Mouse (Mus musculus): ENCODE measurements around the gene Mettl7b.

The Mettl7b gene

DNA sequence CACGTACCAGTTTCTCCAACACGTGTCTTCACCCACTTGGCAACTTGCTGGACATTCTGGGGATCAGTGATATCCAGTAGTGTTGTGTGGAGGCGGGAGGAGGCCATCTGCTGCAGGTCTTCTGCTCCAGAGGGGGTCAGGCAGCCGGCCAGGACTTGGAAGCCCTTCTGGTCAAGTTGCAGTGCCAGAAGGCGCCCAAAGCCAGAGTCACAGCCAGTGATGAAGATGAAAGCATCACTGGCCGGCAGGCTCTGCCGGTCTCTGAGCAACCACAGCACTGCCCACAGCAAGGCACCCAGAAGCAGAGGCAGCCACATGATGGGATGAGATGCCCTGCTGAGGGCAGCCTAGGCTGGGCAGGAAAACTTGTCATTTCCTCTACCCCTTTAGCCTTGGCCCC lies 42.5 kb downstream of the Mettl7b start:
- DNase-seq: peak; percentile 97 to 99

DNA sequence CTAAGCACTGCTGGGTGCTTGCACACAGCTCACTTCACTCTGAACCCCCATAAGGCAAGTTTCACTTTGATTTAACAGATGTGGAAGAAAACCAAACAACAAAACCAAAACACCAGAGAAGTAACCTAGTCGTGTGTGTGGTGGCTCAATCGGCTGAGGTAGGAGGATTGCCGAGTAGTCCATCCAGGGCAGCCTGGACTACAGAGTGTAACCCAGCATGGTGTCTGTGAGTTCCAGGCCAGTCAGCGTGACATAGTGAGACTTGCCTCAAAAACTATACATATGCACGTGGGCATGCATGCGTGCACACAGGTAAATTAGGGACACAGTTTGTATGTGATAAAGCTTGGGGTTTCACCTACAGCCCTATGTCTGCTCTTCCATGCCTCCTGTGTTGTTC lies 43.4 kb downstream of the Mettl7b start:
- DNase-seq: no peak

DNA sequence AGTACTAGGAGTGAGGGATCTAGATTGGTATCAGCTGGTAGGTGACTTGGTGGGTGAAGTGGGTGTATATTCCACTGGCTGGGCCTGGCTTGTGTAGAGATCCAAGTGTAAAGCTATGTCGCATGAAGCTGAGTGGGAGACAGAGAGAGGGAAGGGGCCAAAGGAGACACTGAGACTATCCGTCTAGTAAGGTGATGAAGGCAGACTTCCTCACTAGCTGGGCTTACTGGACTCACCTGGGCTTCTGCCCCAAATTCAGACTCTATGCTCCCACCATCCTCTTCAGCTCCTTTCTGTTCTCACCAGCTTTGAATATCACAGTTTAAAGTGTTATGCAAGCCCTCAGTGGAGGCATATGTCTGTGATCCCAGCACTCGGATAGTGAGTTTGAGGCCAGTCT lies 44.1 kb downstream of the Mettl7b start:
- no peak for DNase-seq

DNA sequence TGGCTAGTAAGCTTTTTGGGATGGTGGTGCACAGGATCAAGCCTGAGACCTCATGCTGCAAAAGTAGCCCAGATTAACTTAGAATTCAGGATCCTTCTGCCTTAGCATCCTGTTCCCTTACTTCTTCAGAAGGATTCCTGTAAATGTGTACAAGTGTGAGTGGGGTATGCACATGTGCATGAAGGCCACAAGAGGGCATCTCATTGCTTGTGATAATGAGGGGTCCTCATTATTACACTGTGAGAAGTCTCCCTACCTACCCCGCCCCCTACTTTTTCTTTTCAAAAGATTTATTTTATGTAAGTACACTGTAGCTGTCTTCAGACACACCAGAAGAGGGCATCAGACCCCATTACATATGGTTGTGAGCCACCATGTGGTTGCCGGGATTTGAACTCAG lies 45.2 kb downstream of the Mettl7b start:
- DNase-seq: no peak

DNA sequence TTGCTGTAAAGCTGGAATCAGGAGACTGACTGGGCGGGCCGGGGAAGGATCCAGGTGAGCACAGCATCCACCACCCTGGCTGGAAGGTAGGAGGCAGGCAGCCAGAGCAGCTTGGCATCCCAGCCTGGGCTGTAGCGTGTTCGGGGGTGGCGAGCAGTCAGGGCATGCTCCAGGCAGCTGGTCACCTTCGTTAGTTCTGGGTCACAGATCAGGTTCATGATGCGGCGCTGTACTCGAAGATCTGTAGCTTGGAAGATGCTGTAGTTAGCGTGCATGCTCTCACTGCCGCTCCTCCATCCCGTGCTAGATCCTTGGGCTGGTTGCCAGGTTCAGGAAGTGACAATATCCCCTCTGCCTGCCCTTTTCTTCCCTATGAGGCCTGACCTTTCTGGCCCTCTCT lies 47.1 kb downstream of the Mettl7b start:
- peak in 1 of 2 experiments; percentile 27 for DNase-seq

DNA sequence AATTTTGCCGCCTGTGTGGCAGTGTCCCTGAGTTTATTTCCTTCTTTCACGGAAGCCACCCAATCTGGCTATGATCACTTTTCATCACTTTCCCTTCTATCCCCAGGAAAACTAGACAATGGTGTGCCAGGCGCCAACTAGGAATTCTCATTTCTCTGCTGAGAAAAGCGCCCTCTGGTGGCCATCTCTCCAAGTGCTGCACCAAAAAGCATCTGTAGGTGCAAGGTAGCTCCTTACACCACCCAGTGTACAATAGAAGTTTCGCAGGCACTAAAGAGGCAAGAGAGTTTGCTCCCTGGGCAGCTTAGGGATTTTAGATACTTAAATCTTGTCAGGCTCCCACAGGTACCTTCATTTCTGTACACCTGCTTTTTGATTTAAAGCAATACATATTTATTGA lies 47.6 kb downstream of the Mettl7b start:
- peak; percentile 94 to 99 for DNase-seq

DNA sequence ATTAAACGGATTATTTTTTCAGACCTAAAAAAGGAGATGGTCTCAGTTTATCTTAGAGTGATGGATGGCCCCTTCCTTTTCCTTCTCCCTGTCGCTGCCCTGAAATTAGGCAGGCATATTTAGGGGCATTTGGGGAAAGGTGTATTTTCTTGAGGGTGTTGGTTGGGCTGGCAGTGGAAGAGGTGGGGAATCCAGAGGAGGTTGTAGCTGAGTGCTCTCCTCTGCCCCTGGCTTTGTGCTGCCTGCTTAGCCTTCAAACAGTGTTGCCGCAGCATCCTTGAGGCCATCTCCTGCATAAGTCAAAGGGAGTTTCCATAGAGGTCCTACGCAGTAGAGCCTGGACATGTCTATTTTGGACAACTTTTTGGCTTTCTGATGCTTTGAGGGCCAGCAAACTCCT lies 48.0 kb downstream of the Mettl7b start:
- no peak for DNase-seq

DNA sequence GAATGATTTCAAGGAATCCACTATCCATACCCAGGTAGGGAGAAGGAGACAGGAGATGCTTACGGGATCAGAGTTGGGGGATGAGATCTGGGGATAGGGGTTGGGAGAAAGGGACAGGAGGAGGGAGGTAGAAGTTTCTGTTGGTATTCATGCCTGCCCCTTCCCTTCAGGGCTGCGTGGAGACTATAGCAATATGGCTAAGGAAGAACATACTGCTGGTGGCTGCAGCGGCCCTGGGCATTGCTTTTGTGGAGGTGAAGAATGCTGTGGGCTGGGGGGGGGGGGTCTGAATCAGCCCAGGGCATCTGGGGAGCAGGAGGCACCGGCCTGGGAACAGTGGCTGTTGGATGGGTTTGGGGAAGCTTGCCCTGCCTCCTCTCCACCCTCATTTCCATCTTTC lies 48.5 kb downstream of the Mettl7b start:
- no peak for DNase-seq

DNA sequence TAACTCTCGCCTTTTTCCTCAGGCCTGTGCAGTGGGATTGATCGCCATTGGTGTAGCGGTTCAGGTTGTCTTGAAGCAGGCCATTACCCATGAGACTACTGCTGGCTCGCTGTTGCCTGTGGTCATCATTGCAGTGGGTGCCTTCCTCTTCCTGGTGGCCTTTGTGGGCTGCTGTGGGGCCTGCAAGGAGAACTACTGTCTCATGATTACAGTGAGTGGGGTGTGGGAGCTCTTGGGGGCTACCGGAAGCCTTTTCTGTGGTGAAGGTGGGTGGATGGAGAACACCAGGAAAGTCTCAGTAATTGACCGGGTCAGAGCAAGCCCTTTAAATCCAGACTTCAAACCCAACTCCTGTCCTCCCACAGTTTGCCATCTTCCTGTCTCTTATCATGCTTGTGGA lies 49.4 kb downstream of the Mettl7b start:
- DNase-seq: no peak

DNA sequence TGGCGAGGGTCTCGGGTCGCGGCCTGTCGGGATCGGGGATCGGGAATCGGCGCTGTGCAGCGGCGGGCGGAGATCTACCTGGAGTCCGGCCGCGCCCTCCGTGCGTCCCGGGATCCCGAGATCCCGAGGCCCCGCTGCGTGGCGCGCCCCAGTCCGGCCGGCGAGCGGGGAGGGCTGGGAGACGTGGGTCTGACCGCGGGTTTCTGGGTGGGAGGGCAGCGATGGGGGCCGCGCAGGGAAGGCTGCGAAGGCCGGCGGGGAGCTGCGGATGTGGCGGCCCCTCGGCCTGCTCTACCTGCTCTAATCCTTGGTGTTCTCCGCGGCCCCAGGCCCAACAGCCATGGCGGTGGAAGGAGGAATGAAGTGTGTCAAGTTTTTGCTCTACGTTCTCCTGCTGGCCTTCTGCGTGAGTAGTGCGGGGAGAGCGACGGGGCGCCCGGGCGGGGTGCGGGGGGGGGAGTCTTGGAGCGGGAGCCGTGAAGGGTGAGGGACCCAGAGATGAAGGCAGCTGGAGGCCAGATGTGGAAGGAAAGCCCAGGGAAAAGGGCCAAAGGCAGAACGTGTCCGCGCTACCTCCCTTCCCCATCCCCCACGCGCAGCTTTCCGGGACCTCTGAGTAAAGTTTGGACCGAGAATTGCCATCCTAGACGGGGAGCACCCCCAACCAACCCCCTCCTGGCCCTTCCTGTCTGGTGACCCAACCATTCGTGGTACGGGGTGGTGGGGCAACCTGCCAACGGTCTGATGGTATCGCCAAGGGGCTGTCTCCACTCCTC lies 50.5 kb downstream of the Mettl7b start:
- DNase-seq: peak in 1 of 2 experiments; percentile 47

DNA sequence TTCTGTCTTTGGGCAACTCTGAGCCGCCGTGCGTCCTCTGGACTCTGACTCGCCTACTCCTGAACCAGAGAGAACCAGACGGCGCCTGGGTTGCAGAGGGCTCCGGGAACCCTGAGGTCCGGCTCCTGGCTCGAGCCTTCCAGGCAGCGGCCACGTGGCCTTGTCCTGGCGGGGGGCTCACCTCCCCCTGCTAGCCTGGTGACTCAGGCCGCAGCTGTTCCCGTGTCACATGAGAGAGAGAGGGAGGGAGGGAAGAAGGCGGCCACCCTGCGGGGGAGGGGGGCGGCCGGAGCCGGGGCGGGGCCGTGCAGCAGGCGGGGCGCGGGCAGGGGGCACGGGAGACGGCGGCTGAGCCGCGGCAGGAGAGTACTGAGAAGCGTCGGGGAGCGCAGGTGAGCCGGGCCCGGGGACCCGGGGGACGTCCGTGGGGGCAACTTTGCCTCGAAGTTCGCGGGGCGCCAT lies 51.2 kb downstream of the Mettl7b start:
- DNase-seq: peak; percentile 49 to 63

DNA sequence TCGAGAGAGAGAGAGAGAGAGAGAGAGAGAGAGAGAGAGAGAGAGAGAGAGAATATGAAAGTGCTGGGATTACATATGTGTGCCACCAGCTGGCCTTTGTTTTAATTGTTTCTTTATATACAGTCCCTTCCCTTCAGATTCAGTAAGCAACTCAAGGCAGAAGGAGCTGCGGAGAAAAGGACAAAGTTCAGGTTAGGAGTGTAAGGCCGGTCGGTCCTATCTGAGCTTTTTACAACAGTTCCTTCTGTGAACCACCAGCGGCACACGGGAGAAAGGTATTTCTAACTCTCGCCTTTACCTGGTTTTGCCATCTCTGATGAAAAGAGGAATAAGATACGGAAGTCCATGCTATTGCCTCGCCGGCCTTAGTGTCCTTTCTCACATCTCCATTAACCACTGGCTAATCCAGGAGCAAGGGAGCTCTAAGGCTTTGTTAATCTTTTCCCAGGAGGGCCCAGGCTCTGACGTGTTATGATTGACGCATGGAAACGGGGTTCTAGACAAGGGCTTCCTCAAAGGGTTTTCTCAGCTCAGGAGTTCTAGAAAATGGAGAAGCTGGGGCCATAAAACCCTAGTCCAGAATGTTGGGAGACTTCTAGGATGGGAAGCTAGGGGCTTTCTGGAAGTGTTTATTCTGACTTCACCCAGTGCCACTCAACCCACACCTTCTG lies 51.9 kb downstream of the Mettl7b start:
- DNase-seq: no peak

Measured in cerebellum, postnatal 36 days (tissue).